Mouse (Mus musculus): Measurements from ENCODE around the gene Prpf8. TPM values are rescaled to one million over a fixed set of nuclear protein-coding genes. Genes with fewer than 3 reads are reported as not detected.

The Prpf8 gene
- total and polyA plus RNA-seq, 3 experiments: 187 to 345 (median 246) TPM

DNA sequence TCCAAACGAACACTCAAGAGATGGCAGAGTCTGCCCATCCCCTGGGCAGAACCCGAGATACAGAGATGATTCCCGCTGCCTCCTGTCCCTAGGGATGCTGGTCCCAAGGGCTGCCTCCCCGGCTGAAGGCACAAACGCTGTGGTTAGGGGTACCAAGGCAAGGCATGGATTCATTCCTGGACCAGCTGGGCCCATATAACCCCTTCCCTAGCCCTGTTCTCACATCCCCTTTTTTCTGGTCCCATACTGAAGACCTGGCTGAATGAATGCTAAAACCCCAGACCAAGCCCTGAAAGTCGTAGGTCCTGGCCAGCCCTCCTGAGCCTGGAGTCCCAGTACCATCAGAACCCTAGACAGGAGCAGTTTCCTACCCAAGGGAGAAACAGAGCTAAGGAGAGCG lies 45.6 kb upstream of the Prpf8 start:
- in situ Hi-C loops (cut with MboI; ENCODE audit: low pct_ligation_motif_present, low pct_unique_long_range_greater_than_20kb, low sequenced_read_pairs): no loop called here
- Histone ChIP-seq H3K4me2 (ENCODE audit: insufficient read depth, low read depth, poor library complexity, severe bottlenecking) (no peak overlapping the region), H3K79me2 (replicated peaks; ENCODE audit: control insufficient read depth, extremely low read depth, insufficient read depth, poor library complexity, severe bottlenecking) (no peaks in the 10 kb centered on the region), H3K4me1 (ENCODE audit: control insufficient read depth in 1 of 2, insufficient read depth in 2 of 2) (peaks cover 8 to 14% of the 10 kb centered on the region in 2 experiments; a peak in 3 of 4 replicates), H3K27me3 (replicated peaks) (no peaks in the 10 kb centered on the region), H3K9ac (ENCODE audit: insufficient read depth, low read depth) (no peak overlapping the region), H3K4me3 (replicated peaks in 1 of 3; ENCODE audit: low read depth in 2 of 3, low read length in 2 of 3, poor library complexity in 1 of 3) (no peak overlapping the region), H3K9me3 (replicated peaks; ENCODE audit: low read length) (no peaks in the 10 kb centered on the region), H3K27ac (ENCODE audit: insufficient read depth, low read depth) (no peak overlapping the region), H3K36me3 (replicated peaks in 1 of 2; ENCODE audit: control insufficient read depth in 1 of 2, insufficient read depth in 1 of 2, low read length in 1 of 2) (peaks cover 38 to 53% of the 10 kb centered on the region in 2 experiments)
- TF ChIP-seq SIN3A (IDR thresholded peaks at IDR 0.05; ENCODE audit: low read length) (no peak), EP300 (IDR thresholded peaks at IDR 0.05; ENCODE audit: low read length) (peak; percentile 56), CHD1 (IDR thresholded peaks at IDR 0.05; ENCODE audit: low read depth, low read length) (no peak), BHLHE40 (IDR thresholded peaks at IDR 0.05; ENCODE audit: low read depth, low read length) (no peak), ZNF384 (IDR thresholded peaks at IDR 0.05; ENCODE audit: low read depth, low read length) (no peak), IRF4 (IDR thresholded peaks at IDR 0.05; ENCODE audit: low read depth, low read length) (peak; percentile 54; the same call in 1 of the 2 replicates), MYC (IDR thresholded peaks at IDR 0.05; ENCODE audit: low read depth, low read length) (no peak)
- dilution Hi-C loops (cut with MboI; ENCODE audit: extremely low pct_ligation_motif_present, extremely low pct_unique_long_range_greater_than_20kb, low sequenced_read_pairs): no loop called here
- no peak for DNase-seq (ENCODE audit: extremely low read depth)

- DNase-seq (ENCODE audit: extremely low read depth): no peak
- in situ Hi-C loops (cut with MboI; ENCODE audit: low pct_ligation_motif_present, low pct_unique_long_range_greater_than_20kb, low sequenced_read_pairs): no loop called here
These were observed 45.0 kb upstream of the Prpf8 start for GRCm38 (mm10) chr11:75441601-75442000.

DNA sequence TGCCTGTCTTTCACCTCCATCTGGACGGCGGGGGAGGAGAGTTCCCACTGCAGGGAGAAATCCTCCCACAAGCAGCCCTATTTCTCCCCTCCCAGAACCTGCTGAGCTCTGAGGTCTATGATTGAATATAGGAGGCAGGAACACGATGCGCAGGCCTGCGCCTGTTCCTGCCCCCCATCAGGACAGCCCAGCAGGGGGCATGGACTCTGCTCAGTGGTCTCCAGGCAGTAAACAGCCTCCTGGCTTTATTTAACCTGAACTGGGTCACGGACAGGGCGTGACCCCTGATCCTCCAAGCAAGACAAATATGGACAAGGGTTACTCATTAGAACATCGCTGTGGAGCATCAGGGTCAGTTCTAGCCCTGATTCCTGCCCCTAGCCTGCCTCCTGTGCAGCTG lies 42.9 kb upstream of the Prpf8 start:
- H3K27me3 ChIP-seq (replicated peaks): no peaks in the 10 kb centered on the region
- no peaks in the 10 kb centered on the region for H3K79me2 ChIP-seq (replicated peaks; ENCODE audit: control insufficient read depth, extremely low read depth, insufficient read depth, poor library complexity, severe bottlenecking)
- TF ChIP-seq MXI1 (IDR thresholded peaks at IDR 0.05; ENCODE audit: low read depth, low read length): no peak
- no peak for TF ChIP-seq SMC3 (IDR thresholded peaks at IDR 0.05; ENCODE audit: low read depth, low read length)
- TF ChIP-seq ETS1 (conservative IDR thresholded peaks at IDR 0.05; ENCODE audit: low read depth, low read length): no peak
- no peak for TF ChIP-seq HCFC1 (IDR thresholded peaks at IDR 0.05; ENCODE audit: low read depth, low read length)
- TF ChIP-seq ZKSCAN1 (IDR thresholded peaks at IDR 0.05; ENCODE audit: borderline replicate concordance, low read depth, low read length): no peak
- no peak for TF ChIP-seq E2F4 (IDR thresholded peaks at IDR 0.05; ENCODE audit: insufficient replicate concordance, low read depth, low read length)
- TF ChIP-seq POLR2A (IDR thresholded peaks at IDR 0.05; ENCODE audit: low read depth, low read length): no peak
- TF ChIP-seq ZMIZ1 (IDR thresholded peaks at IDR 0.05; ENCODE audit: low read depth, low read length): no peak
- TF ChIP-seq MEF2A (IDR thresholded peaks at IDR 0.05; ENCODE audit: borderline replicate concordance, low read depth, low read length): no peak
- TF ChIP-seq MAFK (IDR thresholded peaks at IDR 0.05; ENCODE audit: insufficient replicate concordance, low read length): no peak
- TF ChIP-seq CHD2 (IDR thresholded peaks at IDR 0.05; ENCODE audit: low read length): no peak
- no peak overlapping the region for H3K4me3 ChIP-seq (replicated peaks in 1 of 3; ENCODE audit: low read depth in 2 of 3, low read length in 2 of 3, poor library complexity in 1 of 3)
- H3K36me3 ChIP-seq (replicated peaks in 1 of 2; ENCODE audit: control insufficient read depth in 1 of 2, insufficient read depth in 1 of 2, low read length in 1 of 2): peaks cover 55 to 80% of the 10 kb centered on the region in 2 experiments
- no peak for DNase-seq (ENCODE audit: extremely low read depth)
- no peaks in the 10 kb centered on the region for H3K9me3 ChIP-seq (replicated peaks; ENCODE audit: low read length)
- H3K27ac ChIP-seq (ENCODE audit: insufficient read depth, low read depth): no peak overlapping the region
- peaks cover 8 to 18% of the 10 kb centered on the region in 2 experiments; a peak in 3 of 4 replicates for H3K4me1 ChIP-seq (ENCODE audit: control insufficient read depth in 1 of 2, insufficient read depth in 2 of 2)
- H3K9ac ChIP-seq (ENCODE audit: insufficient read depth, low read depth): no peak overlapping the region
- dilution Hi-C loops (cut with MboI; ENCODE audit: extremely low pct_ligation_motif_present, extremely low pct_unique_long_range_greater_than_20kb, low sequenced_read_pairs) (no loop called here), in situ Hi-C loops (cut with MboI; ENCODE audit: low pct_ligation_motif_present, low pct_unique_long_range_greater_than_20kb, low sequenced_read_pairs) (no loop called here)
- no peak overlapping the region for H3K4me2 ChIP-seq (ENCODE audit: insufficient read depth, low read depth, poor library complexity, severe bottlenecking)

More at GRCm38 (mm10) chr11:75441601-75442000, 45.0 kb upstream of the Prpf8 start:
- Histone ChIP-seq H3K79me2 (replicated peaks; ENCODE audit: control insufficient read depth, extremely low read depth, insufficient read depth, poor library complexity, severe bottlenecking) (no peaks in the 10 kb centered on the region), H3K27ac (ENCODE audit: insufficient read depth, low read depth) (no peak overlapping the region), H3K9me3 (replicated peaks; ENCODE audit: low read length) (no peaks in the 10 kb centered on the region), H3K27me3 (replicated peaks) (no peaks in the 10 kb centered on the region), H3K9ac (ENCODE audit: insufficient read depth, low read depth) (no peak overlapping the region), H3K4me3 (replicated peaks in 1 of 3; ENCODE audit: low read depth in 2 of 3, low read length in 2 of 3, poor library complexity in 1 of 3) (no peak overlapping the region), H3K36me3 (replicated peaks in 1 of 2; ENCODE audit: control insufficient read depth in 1 of 2, insufficient read depth in 1 of 2, low read length in 1 of 2) (peaks cover 38 to 59% of the 10 kb centered on the region in 2 experiments), H3K4me2 (ENCODE audit: insufficient read depth, low read depth, poor library complexity, severe bottlenecking) (no peak overlapping the region), H3K4me1 (ENCODE audit: control insufficient read depth in 1 of 2, insufficient read depth in 2 of 2) (peaks cover 8 to 13% of the 10 kb centered on the region in 2 experiments; a peak in 3 of 4 replicates)
- no peak for TF ChIP-seq POLR2A (IDR thresholded peaks at IDR 0.05; ENCODE audit: low read depth, low read length)
- TF ChIP-seq TCF12 (IDR thresholded peaks at IDR 0.05; ENCODE audit: low read depth, low read length): no peak
- no peak for TF ChIP-seq NRF1 (IDR thresholded peaks at IDR 0.05; ENCODE audit: low read depth, low read length)
- TF ChIP-seq MAX (IDR thresholded peaks at IDR 0.05; ENCODE audit: low read length): no peak
- TF ChIP-seq ZMIZ1 (IDR thresholded peaks at IDR 0.05; ENCODE audit: low read depth, low read length): no peak
- TF ChIP-seq SMC3 (IDR thresholded peaks at IDR 0.05; ENCODE audit: low read depth, low read length): no peak
- dilution Hi-C loops (cut with MboI; ENCODE audit: extremely low pct_ligation_motif_present, extremely low pct_unique_long_range_greater_than_20kb, low sequenced_read_pairs): no loop called here

All from CH12.LX (cell line).